Mouse (Mus musculus): ENCODE results near the gene Qsox2. TPM values are rescaled to one million over a fixed set of nuclear protein-coding genes. Genes with fewer than 3 reads are reported as not detected.

Gene Qsox2
- total RNA-seq, 2 experiments from 2014 or later: 25.3 to 25.7 TPM

GRCm38 (mm10) chr2:26247531-26247930 is 10.2 kb upstream of the Qsox2 start:
- DNase-seq (ENCODE audit: low spot score in 2 of 2): no peak
- H3K27ac ChIP-seq: no peak overlapping the region
- no peak overlapping the region for H3K4me3 ChIP-seq
- TF ChIP-seq CTCF (conservative IDR thresholded peaks at IDR 0.05): no peak

GRCm38 (mm10) chr2:26240841-26241240 is 3.5 kb upstream of the Qsox2 start:
- no peak for TF ChIP-seq CTCF (conservative IDR thresholded peaks at IDR 0.05)

GRCm38 (mm10) chr2:26240330-26240729 is 3.0 kb upstream of the Qsox2 start:
- no peak for DNase-seq (ENCODE audit: low spot score in 2 of 2)
- no peak for TF ChIP-seq CTCF (conservative IDR thresholded peaks at IDR 0.05)
- no peak overlapping the region for H3K4me3 ChIP-seq
- H3K27ac ChIP-seq: no peak overlapping the region

More at GRCm38 (mm10) chr2:26240841-26241240, 3.5 kb upstream of the Qsox2 start:
- no peak for DNase-seq (ENCODE audit: low spot score in 2 of 2)
- Histone ChIP-seq H3K27ac (no peak overlapping the region), H3K4me3 (no peak overlapping the region)

- peak overlapping the region; percentile 96 for H3K4me3 ChIP-seq
- H3K27ac ChIP-seq: peak overlapping the region; percentile 92
- no peak for TF ChIP-seq CTCF (conservative IDR thresholded peaks at IDR 0.05)
- peak in 1 of 2 experiments; percentile 16 for DNase-seq (ENCODE audit: low spot score in 2 of 2)
Observed at GRCm38 (mm10) chr2:26236681-26237289, 540 bp downstream of the Qsox2 start.

GRCm38 (mm10) chr2:26234771-26235170 is 2.6 kb downstream of the Qsox2 start:
- H3K27ac ChIP-seq: no peak overlapping the region
- H3K4me3 ChIP-seq: no peak overlapping the region
- DNase-seq (ENCODE audit: low spot score in 2 of 2): no peak
- TF ChIP-seq CTCF (conservative IDR thresholded peaks at IDR 0.05): no peak

GRCm38 (mm10) chr2:26234253-26234652 is 3.1 kb downstream of the Qsox2 start:
- no peak overlapping the region for H3K27ac ChIP-seq
- no peak for TF ChIP-seq CTCF (conservative IDR thresholded peaks at IDR 0.05)
- H3K4me3 ChIP-seq: no peak overlapping the region
- DNase-seq (ENCODE audit: low spot score in 2 of 2): no peak

- Histone ChIP-seq H3K27ac (no peak overlapping the region), H3K4me3 (no peak overlapping the region)
- no peak for DNase-seq (ENCODE audit: low spot score in 2 of 2)
- no peak for TF ChIP-seq CTCF (conservative IDR thresholded peaks at IDR 0.05)
Observed at GRCm38 (mm10) chr2:26231366-26231765, 6.0 kb downstream of the Qsox2 start.

- TF ChIP-seq CTCF (conservative IDR thresholded peaks at IDR 0.05): no peak
- no peak overlapping the region for H3K27ac ChIP-seq
- DNase-seq (ENCODE audit: low spot score in 2 of 2): no peak
- H3K4me3 ChIP-seq: no peak overlapping the region
Observed at GRCm38 (mm10) chr2:26230253-26230652, 7.1 kb downstream of the Qsox2 start.

- peak; percentile 92 for TF ChIP-seq CTCF (conservative IDR thresholded peaks at IDR 0.05)
- DNase-seq (ENCODE audit: low spot score in 2 of 2): peak; percentile 49 to 64
- Histone ChIP-seq H3K4me3 (no peak overlapping the region), H3K27ac (no peak overlapping the region)
Observed at GRCm38 (mm10) chr2:26227788-26228187, 9.5 kb downstream of the Qsox2 start.

- H3K4me3 ChIP-seq: no peak overlapping the region
- no peak for TF ChIP-seq CTCF (conservative IDR thresholded peaks at IDR 0.05)
- H3K27ac ChIP-seq: no peak overlapping the region
- no peak for DNase-seq (ENCODE audit: low spot score in 2 of 2)
Observed at GRCm38 (mm10) chr2:26225242-26225641, 12.1 kb downstream of the Qsox2 start.

- H3K4me3 ChIP-seq: no peak overlapping the region
- no peak for DNase-seq (ENCODE audit: low spot score in 2 of 2)
- no peak for TF ChIP-seq CTCF (conservative IDR thresholded peaks at IDR 0.05)
- H3K27ac ChIP-seq: peak overlapping the region; percentile 67
Observed at GRCm38 (mm10) chr2:26223961-26224360, 13.4 kb downstream of the Qsox2 start.

GRCm38 (mm10) chr2:26214526-26214925 is 22.8 kb downstream of the Qsox2 start:
- H3K4me3 ChIP-seq: no peak overlapping the region
- no peak for TF ChIP-seq CTCF (conservative IDR thresholded peaks at IDR 0.05)
- DNase-seq (ENCODE audit: low spot score in 2 of 2): peak; percentile 23 to 51
- H3K27ac ChIP-seq: no peak overlapping the region

GRCm38 (mm10) chr2:26209566-26209965 is 27.8 kb downstream of the Qsox2 start:
- TF ChIP-seq CTCF (conservative IDR thresholded peaks at IDR 0.05): no peak
- Histone ChIP-seq H3K27ac (no peak overlapping the region), H3K4me3 (no peak overlapping the region)
- no peak for DNase-seq (ENCODE audit: low spot score in 2 of 2)

- peak; percentile 32 to 48 for DNase-seq (ENCODE audit: low spot score in 2 of 2)
- Histone ChIP-seq H3K4me3 (no peak within 1 kb of the TSS), H3K27ac (no peak within 1 kb of the TSS)
- TF ChIP-seq CTCF (conservative IDR thresholded peaks at IDR 0.05): no peak
Observed at GRCm38 (mm10) chr2:26208126-26208789, 29.1 kb downstream of the Qsox2 start, which contains the start of gene Lhx3. Gene Lhx3 (minus strand): TSS chr2:26208289.

Measured in layer of hippocampus, adult 2 months (tissue).